Mouse (Mus musculus) thymus, adult 2 months (tissue): ENCODE measurements around the gene Ccl25. TPM values are rescaled to one million over a fixed set of nuclear protein-coding genes. Genes with fewer than 3 reads are reported as not detected.
"Not testable (repeated sequence)": the region's sequence is repeated elsewhere in the genome, so short reads cannot be mapped to it uniquely, and the experiment has no call there.

Source experiments
- DNase-seq: peaks from one replicate; pipeline ENCODE4 v3.0.0; 2021
- H3K27ac ChIP-seq: fragments of 200-500 bp; 2 replicates; pipeline ENCODE4 v1.5.1; 2012; ENCODE audit warnings: low read length, control low read depth; ENCODE audit not compliant: control insufficient read depth, insufficient read depth
- H3K27me3 ChIP-seq: fragments of 200-500 bp; 2 replicates; pipeline ENCODE4 v1.6.1; 2012; ENCODE audit warnings: mild to moderate bottlenecking, low read length, moderate library complexity, mixed read lengths; ENCODE audit not compliant: control insufficient read depth, insufficient read depth
- H3K36me3 ChIP-seq: fragments of 200-500 bp; 2 replicates; pipeline ENCODE4 v1.6.1; 2012; ENCODE audit warnings: mild to moderate bottlenecking, low read length, moderate library complexity; ENCODE audit not compliant: control insufficient read depth, insufficient read depth
- H3K4me1 ChIP-seq: fragments of 200-500 bp; replicated peaks from 2 replicates; pipeline ENCODE4 v1.6.1; 2012; ENCODE audit warnings: low read length; ENCODE audit not compliant: control insufficient read depth, insufficient read depth
- H3K4me3 ChIP-seq: fragments of 200-500 bp; 2 replicates; pipeline ENCODE4 v1.5.1; 2012; ENCODE audit warnings: mild to moderate bottlenecking, low read length, control low read depth, moderate library complexity; ENCODE audit not compliant: control insufficient read depth, insufficient read depth
- CTCF ChIP-seq: fragments of 200-500 bp; IDR thresholded peaks from 2 replicates; pipeline ENCODE4 v1.5.1; 2012; ENCODE audit warnings: mild to moderate bottlenecking, control low read depth, low read length, moderate library complexity, borderline replicate concordance; ENCODE audit not compliant: control insufficient read depth, poor library complexity, insufficient read depth; ENCODE audit errors: extremely low read depth
- POLR2A ChIP-seq: fragments of 200-500 bp; IDR thresholded peaks from 2 replicates; pipeline ENCODE4 v1.6.1; 2012; ENCODE audit warnings: mild to moderate bottlenecking, low read length, control low read depth, moderate library complexity; ENCODE audit not compliant: control insufficient read depth, poor library complexity, insufficient read depth; ENCODE audit errors: extremely low read depth
- WGBS: fragments of 180-500 bp; shearing (Covaris S2); methylation state at CpG from one replicate; pipeline ENCODE4 v1.1.7; 2018; 5-methylcytosine and 5-hydroxymethylcytosine counted together
- polyA plus RNA-seq: library from polyadenylated mRNA; depleted of rRNA; stranded (reverse); fragments of >200 nt; gene quantifications from 2 replicates; pipeline ENCODE4 v1.2.3, GENCODE M21; 2012

Ccl25 gene
- polyA plus RNA-seq, 1 experiment, result 233 TPM

DNA sequence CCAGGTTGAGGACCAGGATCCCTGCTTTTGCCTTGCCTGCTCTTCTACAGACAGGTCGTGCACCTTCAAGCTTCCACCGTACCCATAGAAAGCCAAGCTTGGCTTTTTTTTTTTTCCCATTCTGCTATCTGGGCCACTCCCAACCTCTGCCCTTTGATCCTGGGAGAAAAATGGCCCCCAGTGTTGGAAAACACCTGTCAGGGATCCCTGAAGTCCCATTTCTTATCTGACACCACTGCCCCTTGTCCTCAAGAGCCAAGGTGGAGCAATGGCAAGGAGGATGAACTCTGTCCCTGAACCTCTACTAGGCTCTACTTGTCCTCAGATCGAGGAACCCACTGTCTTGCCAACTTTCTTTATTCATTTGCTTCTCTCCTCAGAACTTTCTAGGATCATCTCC, 25.6 kb downstream of the Ccl25 start:
- 90% methylated on average over 3 of the region's 3 CpGs for WGBS
- no peak for DNase-seq
- no peak overlapping the region for H3K27ac ChIP-seq
- TF ChIP-seq POLR2A (no peak), CTCF (no peak)
- H3K27me3 ChIP-seq, result no peaks in the 10 kb centered on the region
- no peaks in the 10 kb centered on the region for H3K36me3 ChIP-seq
- no peak overlapping the region for H3K4me3 ChIP-seq
- H3K4me1 ChIP-seq, result no peaks in the 10 kb centered on the region; the same call in 1 of the 2 replicates

DNA sequence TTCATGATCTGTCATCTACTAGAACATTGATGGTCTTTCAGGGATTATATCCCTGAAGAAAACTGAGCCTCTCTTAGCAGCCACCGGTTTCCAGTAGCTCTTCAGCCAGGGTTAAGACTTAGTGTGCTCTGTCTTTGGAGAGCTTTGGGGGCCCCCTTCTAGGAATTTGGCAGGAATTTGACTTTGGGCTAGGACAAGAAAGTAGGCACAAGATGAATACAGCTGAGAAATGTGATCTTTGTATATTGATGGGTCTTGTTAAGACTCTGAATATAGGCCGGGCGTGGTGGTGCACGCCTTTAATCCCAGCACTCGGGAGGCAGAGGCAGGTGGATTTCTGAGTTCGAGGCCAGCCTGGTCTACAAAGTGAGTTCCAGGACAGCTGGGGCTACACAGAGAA, 27.6 kb downstream of the Ccl25 start:
- not testable (repeated sequence) for DNase-seq, H3K27me3 ChIP-seq, H3K36me3 ChIP-seq, H3K27ac ChIP-seq, H3K4me1 ChIP-seq, H3K4me3 ChIP-seq
- WGBS, result 95% methylated on average over 6 of the region's 6 CpGs

DNA sequence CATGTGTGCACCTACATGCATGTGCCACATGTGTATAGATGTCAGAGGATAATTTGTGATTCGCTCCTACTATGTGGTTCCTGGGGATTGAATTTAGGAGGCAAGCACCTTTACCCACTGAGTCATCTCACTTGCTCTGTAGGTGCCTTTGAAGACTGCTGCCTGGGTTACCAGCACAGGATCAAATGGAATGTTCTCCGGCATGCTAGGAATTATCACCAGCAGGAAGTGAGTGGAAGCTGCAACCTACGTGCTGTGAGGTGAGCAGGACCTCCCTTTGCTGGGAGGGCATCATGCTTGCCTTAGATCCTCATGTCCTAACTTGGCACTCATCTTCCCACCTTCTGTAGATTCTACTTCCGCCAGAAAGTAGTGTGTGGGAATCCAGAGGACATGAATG, 28.7 kb downstream of the Ccl25 start:
- no peak overlapping the region for H3K4me3 ChIP-seq
- H3K36me3 ChIP-seq, result no peaks in the 10 kb centered on the region
- H3K4me1 ChIP-seq, result no peaks in the 10 kb centered on the region
- no peak for TF ChIP-seq POLR2A
- no peak for TF ChIP-seq CTCF
- WGBS, result 95% methylated on average over 4 of the region's 4 CpGs
- no peak overlapping the region for H3K27ac ChIP-seq
- no peak for DNase-seq
- no peaks in the 10 kb centered on the region for H3K27me3 ChIP-seq

DNA sequence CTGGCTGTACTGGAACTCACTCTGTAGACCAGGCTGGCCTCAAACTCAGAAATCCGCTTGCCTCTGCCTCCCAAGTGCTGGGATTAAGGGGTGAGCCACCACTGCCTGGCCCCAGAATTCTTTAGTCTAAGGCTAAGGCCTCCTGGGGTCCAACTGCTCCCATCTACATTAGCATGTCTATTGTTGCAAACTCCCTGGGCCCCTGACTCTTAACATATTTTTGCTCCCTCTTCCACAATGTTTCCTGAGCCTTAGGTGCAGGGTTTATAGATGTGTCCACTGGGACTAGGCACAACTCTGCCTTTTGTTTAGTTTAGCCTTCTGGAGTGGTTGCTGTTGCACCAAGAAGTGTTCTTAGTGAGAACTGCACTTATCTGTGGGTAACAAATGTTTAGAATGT, 29.5 kb downstream of the Ccl25 start:
- Histone ChIP-seq H3K27me3 (no peaks in the 10 kb centered on the region), H3K4me3 (no peak overlapping the region), H3K27ac (no peak overlapping the region), H3K4me1 (no peaks in the 10 kb centered on the region), H3K36me3 (no peaks in the 10 kb centered on the region)
- no peak for TF ChIP-seq CTCF
- no peak for TF ChIP-seq POLR2A
- WGBS, result 97% methylated on average over 1 of the region's 1 CpGs
- DNase-seq, result no peak

DNA sequence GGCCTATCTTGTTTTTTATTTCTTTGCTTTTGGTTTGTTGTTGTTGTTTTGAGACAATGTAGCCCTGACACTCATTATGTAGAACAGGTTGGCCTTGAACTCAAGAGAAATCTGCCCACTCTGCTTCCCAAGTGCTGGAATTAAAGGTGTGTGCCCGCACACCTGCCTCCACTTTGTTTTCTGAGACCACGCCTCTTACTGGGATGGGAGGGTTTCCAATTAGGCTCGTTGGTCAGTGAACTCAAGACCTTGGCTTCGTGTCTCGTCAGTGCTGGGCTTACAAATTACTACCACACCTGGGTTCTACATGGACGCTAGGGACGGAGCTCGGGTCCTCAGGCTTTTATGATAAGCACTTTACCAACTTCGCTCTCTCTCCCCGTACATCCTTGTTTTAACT, 30.4 kb downstream of the Ccl25 start:
- Histone ChIP-seq H3K36me3 (no peaks in the 10 kb centered on the region), H3K27ac (no peak overlapping the region), H3K4me3 (no peak overlapping the region), H3K4me1 (no peaks in the 10 kb centered on the region), H3K27me3 (no peaks in the 10 kb centered on the region)
- DNase-seq, result no peak
- TF ChIP-seq POLR2A (no peak), CTCF (no peak)
- 93% methylated on average over 10 of the region's 10 CpGs for WGBS

DNA sequence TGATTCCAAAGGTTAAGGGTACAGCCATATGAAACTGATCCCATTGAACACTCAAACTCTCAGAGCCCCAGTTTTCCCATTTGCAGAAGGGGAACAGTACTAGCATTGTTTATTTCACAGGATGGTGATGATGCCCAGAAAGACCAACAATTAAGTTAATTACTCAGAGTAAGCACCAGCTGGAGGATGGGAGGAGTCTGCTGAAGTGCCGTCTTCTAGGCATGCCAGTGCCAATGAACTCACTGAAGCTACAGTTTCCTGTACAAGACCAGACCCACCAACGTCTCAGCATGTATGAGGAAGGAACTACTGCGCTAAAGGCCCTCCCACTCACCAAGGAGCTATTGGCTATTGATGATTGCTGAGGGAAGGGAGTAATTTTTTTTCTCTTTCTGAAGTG, 34.4 kb downstream of the Ccl25 start:
- H3K27ac ChIP-seq, result no peak overlapping the region
- TF ChIP-seq POLR2A (no peak), CTCF (no peak)
- 60% methylated on average over 3 of the region's 3 CpGs for WGBS

DNA sequence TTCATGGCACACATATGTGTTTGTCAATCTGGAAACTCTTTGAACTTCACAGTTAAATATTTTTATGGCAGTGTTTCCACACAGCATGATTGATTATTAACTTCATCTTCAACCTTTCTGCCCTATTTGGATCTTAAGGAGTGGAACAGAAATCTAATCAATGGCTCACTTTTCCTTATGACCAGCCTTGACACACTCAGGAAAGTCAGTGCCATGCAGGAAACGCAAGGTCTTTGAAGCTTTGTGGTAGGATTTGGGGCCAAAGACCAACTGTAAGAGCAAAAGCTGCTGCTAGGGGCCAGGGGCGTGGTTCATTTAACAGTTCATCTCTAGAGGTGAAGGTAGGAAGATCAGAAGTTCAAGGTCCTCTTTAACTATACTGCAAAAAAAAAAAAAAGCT, 35.9 kb downstream of the Ccl25 start:
- Histone ChIP-seq H3K36me3 (no peaks in the 10 kb centered on the region), H3K27me3 (no peaks in the 10 kb centered on the region), H3K4me1 (no peaks in the 10 kb centered on the region), H3K27ac (no peak overlapping the region), H3K4me3 (no peak overlapping the region)
- TF ChIP-seq POLR2A (no peak), CTCF (no peak)
- no peak for DNase-seq
- WGBS, result 78% methylated on average over 2 of the region's 2 CpGs

More for the DNA sequence above, 34.4 kb downstream of the Ccl25 start:
- Histone ChIP-seq H3K36me3 (no peaks in the 10 kb centered on the region), H3K4me3 (no peak overlapping the region), H3K4me1 (no peaks in the 10 kb centered on the region), H3K27me3 (no peaks in the 10 kb centered on the region)
- DNase-seq, result no peak
